Mouse (Mus musculus) embryonic facial prominence, embryonic 13.5 days (tissue): ENCODE measurements around the gene Papss2. TPM values are rescaled to one million over a fixed set of nuclear protein-coding genes. Genes with fewer than 3 reads are reported as not detected.

Source experiments
- ATAC-seq: fragments of 200-750 bp; cut with Nextera tagmentation; 2 replicates; pipeline ENCODE4 v1.8.0; 2017; ENCODE audit warnings: low read depth; ENCODE audit not compliant: insufficient number of reproducible peaks, insufficient read depth, low FRiP score, low TSS enrichment
- H3K27ac ChIP-seq: fragments of 300-500 bp; sonication (generic); 2 replicates; pipeline ENCODE4 v1.5.1; 2015; ENCODE audit warnings: moderate library complexity, mild to moderate bottlenecking, inconsistent platforms
- H3K27me3 ChIP-seq: fragments of 300-500 bp; sonication (generic); 2 replicates; pipeline ENCODE4 v1.6.1; 2015; ENCODE audit warnings: mild to moderate bottlenecking, inconsistent platforms
- H3K36me3 ChIP-seq: fragments of 300-500 bp; sonication (generic); 2 replicates; pipeline ENCODE4 v1.6.1; 2015; ENCODE audit warnings: mild to moderate bottlenecking, inconsistent platforms
- H3K4me1 ChIP-seq: fragments of 300-500 bp; sonication (generic); 2 replicates; pipeline ENCODE4 v1.6.1; 2015; ENCODE audit warnings: inconsistent platforms
- H3K4me2 ChIP-seq: fragments of 300-500 bp; sonication (generic); 2 replicates; pipeline ENCODE4 v1.6.1; 2015; ENCODE audit warnings: moderate library complexity, mild to moderate bottlenecking, inconsistent platforms
- H3K4me3 ChIP-seq: fragments of 300-500 bp; sonication (generic); 2 replicates; pipeline ENCODE4 v1.5.1; 2015; ENCODE audit warnings: mild to moderate bottlenecking, inconsistent platforms
- H3K9ac ChIP-seq: fragments of 300-500 bp; sonication (generic); 2 replicates; pipeline ENCODE4 v1.6.1; 2015; ENCODE audit warnings: mild to moderate bottlenecking, inconsistent platforms
- H3K9me3 ChIP-seq: fragments of 300-500 bp; sonication (generic); 2 replicates; pipeline ENCODE4 v1.6.1; 2016; ENCODE audit warnings: inconsistent platforms
- polyA plus RNA-seq: library from polyadenylated mRNA; unstranded; fragments of >200 nt; fragmentation: Nextera tagmentation; extraction: Ambion mirVana; gene quantifications from 2 replicates; pipeline ENCODE4 v1.2.1, GENCODE M21; 2015

The Papss2 gene
- polyA plus RNA-seq, 1 experiment from 2014 or later, result 18.4 TPM

DNA sequence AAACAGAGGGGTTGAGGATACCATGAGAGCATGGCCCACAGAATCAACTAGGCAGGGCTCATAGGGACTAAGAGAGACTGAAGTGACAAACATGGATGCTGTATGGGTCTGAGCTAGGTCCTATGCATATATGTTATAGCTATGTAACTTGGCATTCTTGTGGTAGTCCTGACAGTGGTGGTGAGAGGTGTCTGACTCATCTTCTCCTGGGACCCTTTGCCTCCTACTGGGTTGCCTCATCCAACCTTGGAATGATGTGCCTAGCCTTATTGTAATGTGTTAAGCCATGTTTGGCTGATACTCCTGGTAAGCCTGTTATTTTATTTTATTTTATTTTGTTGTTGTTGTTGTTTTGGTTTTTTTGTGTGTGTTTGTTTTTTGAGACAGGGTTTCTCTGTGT lies 120.1 kb downstream of the Papss2 start:
- H3K4me1 ChIP-seq, result peaks cover 10% of the 10 kb centered on the region
- H3K9ac ChIP-seq, result no peak overlapping the region
- H3K9me3 ChIP-seq, result no peaks in the 10 kb centered on the region
- H3K27me3 ChIP-seq, result no peaks in the 10 kb centered on the region
- H3K4me3 ChIP-seq, result no peak overlapping the region
- no peak overlapping the region for H3K27ac ChIP-seq
- H3K4me2 ChIP-seq, result no peak overlapping the region
- H3K36me3 ChIP-seq, result no peaks in the 10 kb centered on the region
- ATAC-seq, result no peak

Other genes with a start within 250 kb of the Papss2 start
- gene Sgms1, start 206.1 kb upstream of the Papss2 start, polyA plus RNA-seq, result 28.8 and 35.6 TPM in 2 replicates
- 151 and 233 TPM in 2 replicates for gene Rpl9-ps6, start 129.2 kb upstream of the Papss2 start, polyA plus RNA-seq
- gene Minpp1, start 110.0 kb upstream of the Papss2 start, polyA plus RNA-seq, result 61.5 and 69.1 TPM in 2 replicates
- gene Atad1, start 144.0 kb downstream of the Papss2 start, polyA plus RNA-seq, result 67.0 and 68.3 TPM in 2 replicates
- gene Pten, start 161.7 kb downstream of the Papss2 start, polyA plus RNA-seq, result 12.9 and 14.7 TPM in 2 replicates